Mouse (Mus musculus): ENCODE measurements around the gene Tbx10. TPM values are rescaled to one million over a fixed set of nuclear protein-coding genes. Genes with fewer than 3 reads are reported as not detected.
A peak's percentile ranks its signal among the peaks of the same experiment; 100 is the strongest.
"Not testable (repeated sequence)": the region's sequence is repeated elsewhere in the genome, so short reads cannot be mapped to it uniquely, and the experiment has no call there.

Gene Tbx10
- polyA plus RNA-seq, 1 experiment = not detected

DNA sequence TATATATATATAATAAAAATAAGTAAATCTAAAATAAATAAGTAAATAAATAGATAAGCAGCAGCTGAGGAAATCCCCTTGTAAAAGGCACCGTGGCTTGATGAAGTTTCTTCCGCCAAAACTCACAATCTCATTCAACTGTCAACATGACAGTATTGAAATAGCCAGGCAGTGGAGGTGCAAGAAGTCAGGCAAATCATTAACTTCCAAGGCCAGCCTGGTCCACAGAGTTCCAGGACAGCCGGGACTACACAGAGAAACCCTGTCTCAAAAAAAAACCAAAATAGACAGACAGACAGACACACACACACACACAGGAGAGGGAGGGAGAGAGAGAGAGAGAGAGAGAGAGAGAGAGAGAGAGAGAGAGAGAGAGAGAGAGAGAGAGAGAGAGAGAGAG, 40.7 kb downstream of the Tbx10 start:
- Histone ChIP-seq H3K27ac (ENCODE audit: insufficient read depth, low read length) (no peak overlapping the region), H3K4me1 (ENCODE audit: control insufficient read depth, insufficient read depth, low read length) (peaks cover 1% of the 10 kb centered on the region; the same call in 1 of the 2 replicates), H3K4me3 (ENCODE audit: insufficient read depth, low read length) (no peak overlapping the region)
- TF ChIP-seq CTCF (IDR thresholded peaks at IDR 0.05; ENCODE audit: extremely low read depth, insufficient read depth, low read length) (no peak), POLR2A (IDR thresholded peaks at IDR 0.05; ENCODE audit: extremely low read depth, insufficient read depth, low read length) (no peak)

DNA sequence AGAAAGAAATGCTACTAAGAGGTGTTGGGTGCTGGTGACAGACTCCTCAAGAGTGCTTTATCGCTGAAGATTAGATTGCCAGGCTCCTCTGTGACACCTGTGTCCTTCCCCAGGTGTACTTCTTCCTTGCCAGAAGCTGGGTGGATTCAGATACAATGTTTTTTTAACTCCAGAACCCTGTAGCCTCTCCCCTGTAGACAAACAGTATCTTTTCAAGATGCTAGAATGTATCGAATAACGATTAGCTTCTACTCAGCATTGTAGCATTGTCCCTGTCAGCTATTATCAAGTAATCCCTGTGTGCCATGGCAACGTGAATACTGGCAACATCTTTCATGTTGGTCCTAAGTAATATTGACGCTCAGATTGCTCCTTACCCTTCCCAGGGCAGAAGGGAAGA, 41.2 kb downstream of the Tbx10 start:
- Histone ChIP-seq H3K4me3 (ENCODE audit: insufficient read depth, low read length) (no peak overlapping the region), H3K27ac (ENCODE audit: insufficient read depth, low read length) (no peak overlapping the region), H3K4me1 (ENCODE audit: control insufficient read depth, insufficient read depth, low read length) (peaks cover 2% of the 10 kb centered on the region; the same call in 1 of the 2 replicates)
- TF ChIP-seq CTCF (IDR thresholded peaks at IDR 0.05; ENCODE audit: extremely low read depth, insufficient read depth, low read length) = no peak
- no peak for TF ChIP-seq POLR2A (IDR thresholded peaks at IDR 0.05; ENCODE audit: extremely low read depth, insufficient read depth, low read length)

DNA sequence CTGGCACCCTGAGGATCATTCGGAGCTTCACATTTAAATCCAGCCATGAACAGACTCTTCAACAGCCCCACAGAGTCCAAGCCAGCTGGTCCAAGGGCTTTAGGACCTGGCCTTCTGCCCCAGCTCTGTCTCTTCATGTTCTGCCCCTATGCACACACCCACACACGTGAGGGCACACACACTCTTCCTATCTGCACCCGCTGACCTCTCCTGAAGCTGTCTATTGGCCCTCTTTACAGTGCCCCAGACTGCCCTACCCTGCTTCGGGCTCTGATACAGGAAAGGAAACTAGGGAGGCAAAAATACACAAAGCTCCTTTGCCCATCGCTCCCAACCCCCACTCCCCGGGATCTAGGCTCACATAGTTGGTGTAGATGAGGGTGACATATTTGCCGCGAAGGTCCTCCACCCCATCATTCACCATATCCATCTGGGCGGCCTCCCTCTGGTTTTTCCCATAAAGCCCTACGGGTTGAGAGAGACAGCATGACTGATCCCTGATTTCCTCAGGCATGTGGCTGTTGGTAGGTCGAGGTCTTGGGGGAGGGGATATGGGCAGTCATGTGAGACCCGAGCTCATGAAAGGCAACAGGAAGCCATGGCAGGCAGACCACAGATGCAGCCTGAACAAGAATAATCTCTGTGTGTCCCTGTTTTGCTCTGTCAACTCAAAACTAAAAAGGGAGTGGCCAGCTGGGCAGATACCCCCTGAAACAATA, 43.9 kb downstream of the Tbx10 start:
- no peak overlapping the region for H3K27ac ChIP-seq (ENCODE audit: insufficient read depth, low read length)
- peaks cover 2% of the 10 kb centered on the region; the same call in 1 of the 2 replicates for H3K4me1 ChIP-seq (ENCODE audit: control insufficient read depth, insufficient read depth, low read length)
- H3K4me3 ChIP-seq (ENCODE audit: insufficient read depth, low read length) = no peak overlapping the region; the same call in 1 of the 2 replicates
- TF ChIP-seq POLR2A (IDR thresholded peaks at IDR 0.05; ENCODE audit: extremely low read depth, insufficient read depth, low read length) = no peak
- no peak for TF ChIP-seq CTCF (IDR thresholded peaks at IDR 0.05; ENCODE audit: extremely low read depth, insufficient read depth, low read length)

DNA sequence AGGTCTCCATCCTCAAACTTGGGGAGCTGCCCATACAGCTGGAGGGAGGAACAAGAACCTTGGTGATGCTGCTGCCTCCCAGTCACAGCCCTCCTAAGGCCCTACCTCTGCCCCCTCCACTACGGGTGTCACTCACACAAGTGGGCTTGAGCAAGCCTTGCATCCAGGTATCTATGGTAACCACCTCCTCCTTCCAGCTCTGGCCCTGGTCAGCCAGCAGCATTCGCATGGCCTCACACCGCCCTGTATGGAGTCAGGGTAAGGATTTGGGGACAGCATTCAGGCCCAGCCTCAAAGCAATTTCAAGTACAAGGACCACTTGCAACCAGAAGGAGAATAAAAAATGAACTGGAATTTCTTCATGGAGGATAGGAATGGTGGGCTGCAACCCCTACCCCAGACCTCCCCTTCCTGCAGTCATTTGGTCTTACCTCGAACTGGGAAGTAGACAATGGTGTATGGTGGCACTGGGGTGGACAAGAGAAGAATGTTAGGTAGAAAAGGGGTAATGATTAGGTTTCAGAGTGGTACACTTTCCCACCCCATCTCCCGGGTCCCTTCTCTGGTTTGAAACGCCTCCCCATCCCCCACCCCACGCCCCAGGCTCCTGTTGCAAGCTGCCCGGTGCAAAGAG, 44.7 kb downstream of the Tbx10 start:
- H3K27ac ChIP-seq (ENCODE audit: insufficient read depth, low read length); H3K4me1 ChIP-seq (ENCODE audit: control insufficient read depth, insufficient read depth, low read length): not testable (repeated sequence)
- peak overlapping the region; percentile 64 for H3K4me3 ChIP-seq (ENCODE audit: insufficient read depth, low read length)

DNA sequence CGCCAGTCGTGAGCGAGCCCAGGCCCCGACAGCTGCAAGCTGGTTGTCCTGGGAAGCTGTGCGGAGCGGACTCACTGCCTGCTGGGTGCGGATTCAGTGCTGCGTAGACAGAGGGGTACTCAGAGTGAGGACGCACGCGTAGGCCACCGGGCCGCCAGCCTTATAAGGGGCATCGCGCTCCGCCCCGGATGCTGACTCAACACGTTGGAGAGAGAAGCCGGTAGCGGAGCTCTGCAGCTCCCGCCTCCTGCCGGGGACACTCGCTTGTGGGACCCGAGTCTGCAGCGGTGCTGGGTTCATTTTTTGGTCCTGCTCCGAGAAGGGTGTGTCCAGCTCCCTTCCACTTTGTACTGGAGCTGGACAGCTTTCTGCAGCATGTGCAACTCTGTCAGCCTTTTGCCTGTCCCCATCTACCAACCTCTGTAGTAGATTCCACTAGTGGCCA, 45.3 kb downstream of the Tbx10 start, which contains the start of gene Gstp1:
Gene Gstp1 (minus strand): TSS at position 198 of the 445 bp plus-strand sequence.
- H3K4me1 ChIP-seq (ENCODE audit: control insufficient read depth, insufficient read depth, low read length) = peaks cover 2% of the 10 kb centered on the region; the same call in 1 of the 2 replicates
- 0 out of 2 replicates have a peak within 1 kb of the TSS, but pooled peaks have one; percentile 55 for H3K27ac ChIP-seq (ENCODE audit: insufficient read depth, low read length)
- H3K4me3 ChIP-seq (ENCODE audit: insufficient read depth, low read length) = peak within 1 kb of the TSS; percentile 64
- no peak for TF ChIP-seq CTCF (IDR thresholded peaks at IDR 0.05; ENCODE audit: extremely low read depth, insufficient read depth, low read length)
- TF ChIP-seq POLR2A (IDR thresholded peaks at IDR 0.05; ENCODE audit: extremely low read depth, insufficient read depth, low read length) = peak; percentile 96

DNA sequence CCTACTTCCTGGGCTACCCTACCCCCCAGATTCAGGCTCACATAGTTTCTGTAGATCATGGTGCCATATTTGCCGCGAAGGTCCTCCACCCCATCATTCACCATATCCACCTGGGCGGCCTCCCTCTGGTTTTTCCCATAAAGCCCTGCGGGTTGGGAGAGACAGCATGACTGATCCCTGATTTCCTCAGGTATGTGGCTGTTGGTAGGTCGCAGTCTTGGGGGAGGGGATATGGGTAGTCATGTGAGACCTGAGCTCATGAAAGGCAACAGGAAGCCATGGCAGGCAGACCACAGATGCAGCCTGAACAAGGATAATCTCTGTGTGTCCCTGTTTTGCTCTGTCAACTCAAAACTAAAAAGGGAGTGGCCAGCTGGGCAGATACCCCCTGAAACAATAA, 48.4 kb downstream of the Tbx10 start:
- H3K4me1 ChIP-seq (ENCODE audit: control insufficient read depth, insufficient read depth, low read length); H3K4me3 ChIP-seq (ENCODE audit: insufficient read depth, low read length): not testable (repeated sequence)

DNA sequence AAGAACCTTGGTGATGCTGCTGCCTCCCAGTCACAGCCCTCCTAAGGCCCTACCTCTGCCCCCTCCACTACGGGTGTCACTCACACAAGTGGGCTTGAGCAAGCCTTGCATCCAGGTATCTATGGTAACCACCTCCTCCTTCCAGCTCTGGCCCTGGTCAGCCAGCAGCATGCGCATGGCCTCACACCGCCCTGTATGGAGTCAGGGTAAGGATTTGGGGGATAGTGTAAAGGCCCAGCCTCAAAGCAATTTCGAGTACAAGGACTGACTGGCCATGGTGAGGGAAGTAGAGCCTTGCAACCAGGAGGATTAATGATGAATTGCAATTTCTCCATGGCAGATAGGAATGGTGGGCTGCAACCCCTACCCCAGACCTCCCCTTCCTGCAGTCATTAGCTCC, 48.9 kb downstream of the Tbx10 start:
- not testable (repeated sequence) for H3K4me3 ChIP-seq (ENCODE audit: insufficient read depth, low read length); H3K27ac ChIP-seq (ENCODE audit: insufficient read depth, low read length); H3K4me1 ChIP-seq (ENCODE audit: control insufficient read depth, insufficient read depth, low read length)

More for the DNA sequence above, 48.4 kb downstream of the Tbx10 start:
- H3K27ac ChIP-seq (ENCODE audit: insufficient read depth, low read length) = not testable (repeated sequence)

DNA sequence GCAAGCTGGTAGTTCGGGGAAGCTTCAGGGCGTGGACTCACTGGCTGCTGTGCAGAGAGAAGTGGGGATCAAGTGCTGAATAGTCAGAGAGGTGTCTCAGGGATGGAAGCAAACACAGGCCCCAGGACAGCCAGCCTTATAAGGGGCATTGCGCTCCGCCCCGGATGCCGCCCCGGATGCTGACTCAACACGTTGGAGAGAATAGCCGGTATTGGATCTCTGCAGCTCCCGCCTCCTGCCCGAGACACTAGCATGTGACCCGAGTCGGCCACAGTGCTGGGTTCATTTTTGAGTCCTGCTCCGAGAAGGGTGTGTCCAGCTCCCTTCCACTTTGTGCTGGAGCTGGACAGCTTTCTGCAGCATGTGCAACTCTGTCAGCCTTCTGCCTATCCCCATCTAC, 49.6 kb downstream of the Tbx10 start:
- Histone ChIP-seq H3K4me3 (ENCODE audit: insufficient read depth, low read length) (no peak overlapping the region), H3K27ac (ENCODE audit: insufficient read depth, low read length) (no peak overlapping the region), H3K4me1 (ENCODE audit: control insufficient read depth, insufficient read depth, low read length) (peaks cover 2% of the 10 kb centered on the region; the same call in 1 of the 2 replicates)
- TF ChIP-seq CTCF (IDR thresholded peaks at IDR 0.05; ENCODE audit: extremely low read depth, insufficient read depth, low read length) (no peak), POLR2A (IDR thresholded peaks at IDR 0.05; ENCODE audit: extremely low read depth, insufficient read depth, low read length) (no peak)

DNA sequence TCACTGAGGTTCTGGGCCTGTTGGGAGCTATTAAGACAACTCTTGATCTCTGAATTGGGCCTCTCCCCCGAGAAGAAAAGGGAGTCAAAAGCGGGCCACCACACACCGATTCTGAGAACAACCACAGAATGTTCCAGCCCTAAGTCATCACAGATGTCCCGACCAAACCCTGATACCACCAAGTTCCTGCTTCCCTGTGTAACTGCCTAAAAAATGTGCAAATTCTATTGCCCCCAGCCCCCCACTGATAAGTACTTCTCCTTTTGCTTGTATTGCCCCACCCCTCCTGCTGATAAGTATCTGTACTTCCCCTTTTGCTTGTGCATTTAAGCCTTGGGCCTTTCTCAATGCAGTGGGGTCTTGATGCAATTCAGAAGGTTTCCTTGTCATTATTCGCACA, 51.6 kb downstream of the Tbx10 start:
- not testable (repeated sequence) for H3K4me3 ChIP-seq (ENCODE audit: insufficient read depth, low read length); H3K4me1 ChIP-seq (ENCODE audit: control insufficient read depth, insufficient read depth, low read length); H3K27ac ChIP-seq (ENCODE audit: insufficient read depth, low read length)

DNA sequence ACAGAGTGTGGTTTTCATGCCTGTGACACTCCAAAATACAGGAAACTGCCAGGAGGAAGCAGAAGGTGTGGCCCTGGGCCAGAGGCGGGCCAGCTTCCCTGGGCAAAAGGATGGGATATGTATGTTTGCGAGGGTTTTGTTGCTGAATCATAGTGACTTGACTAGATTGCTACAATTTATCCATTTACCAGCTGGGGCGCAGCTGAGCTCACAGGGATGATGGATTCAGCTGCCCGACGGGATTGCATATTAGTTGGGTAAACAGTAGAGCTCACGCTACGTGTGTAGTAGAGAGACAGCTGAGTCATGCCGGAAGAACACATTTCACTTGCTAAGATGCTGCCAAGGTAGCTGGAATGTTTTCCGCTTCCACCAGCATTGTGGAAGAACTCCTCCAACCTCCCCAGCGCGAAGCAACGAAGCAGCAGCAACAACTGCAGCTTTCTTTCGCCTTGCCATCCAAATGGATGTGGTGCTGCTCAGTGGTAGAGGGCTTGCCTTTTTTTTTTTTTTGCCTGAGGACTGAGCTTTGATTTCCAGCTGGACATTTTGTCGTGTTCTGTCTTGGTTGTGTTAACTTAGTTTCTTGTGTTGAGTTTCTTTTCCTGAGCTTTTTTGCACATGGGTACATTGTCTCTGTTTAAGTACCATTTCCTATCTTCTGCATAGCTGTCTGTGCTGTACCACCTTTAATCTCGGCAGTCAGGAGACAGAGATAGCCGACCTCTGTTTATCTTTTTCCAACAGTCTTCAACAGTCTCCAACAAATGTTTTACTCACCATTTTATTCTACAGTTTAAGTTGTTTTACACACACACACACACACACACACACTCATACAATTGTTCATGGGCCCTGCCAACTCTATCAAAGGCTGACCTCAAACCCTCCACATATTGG, 53.7 kb downstream of the Tbx10 start, which contains the start of gene Gstp2:
Gene Gstp2 (minus strand): TSS at position 58 of the 900 bp plus-strand sequence.
- Histone ChIP-seq H3K27ac (ENCODE audit: insufficient read depth, low read length) (no peak within 1 kb of the TSS), H3K4me3 (ENCODE audit: insufficient read depth, low read length) (no peak within 1 kb of the TSS; the same call in 1 of the 2 replicates), H3K4me1 (ENCODE audit: control insufficient read depth, insufficient read depth, low read length) (no peaks in the 10 kb centered on the region)
- no peak for TF ChIP-seq POLR2A (IDR thresholded peaks at IDR 0.05; ENCODE audit: extremely low read depth, insufficient read depth, low read length)
- TF ChIP-seq CTCF (IDR thresholded peaks at IDR 0.05; ENCODE audit: extremely low read depth, insufficient read depth, low read length) = peak; percentile 44
